Mouse (Mus musculus) liver, adult 2 months (tissue): ENCODE results near the gene Ccnh. TPM values are rescaled to one million over a fixed set of nuclear protein-coding genes. Genes with fewer than 3 reads are reported as not detected.

Experiments
- DNase-seq: peaks from one replicate; pipeline ENCODE4 v3.0.0-alpha.2; 2011; ENCODE audit warnings: low read depth, low spot score; ENCODE audit errors: extremely low read depth
- H3K27ac ChIP-seq: fragments of 200-500 bp; replicated peaks from 2 replicates; pipeline ENCODE4 v1.5.1; 2012; ENCODE audit warnings: low read depth, mild to moderate bottlenecking, control low read depth, inconsistent platforms, low read length; ENCODE audit not compliant: insufficient read depth
- H3K27me3 ChIP-seq: fragments of 200-500 bp; 2 replicates; pipeline ENCODE4 v1.6.1; 2012; ENCODE audit warnings: mild to moderate bottlenecking, moderate library complexity, low read length, inconsistent platforms; ENCODE audit not compliant: control insufficient read depth, insufficient read depth
- H3K36me3 ChIP-seq: fragments of 200-500 bp; 2 replicates; pipeline ENCODE4 v1.6.1; 2012; ENCODE audit warnings: low read length, inconsistent platforms; ENCODE audit not compliant: control insufficient read depth, insufficient read depth
- H3K4me1 ChIP-seq: fragments of 200-500 bp; 2 replicates; pipeline ENCODE4 v1.6.1; 2011; ENCODE audit warnings: low read length; ENCODE audit not compliant: control insufficient read depth, insufficient read depth
- H3K4me3 ChIP-seq: fragments of 200-500 bp; 2 replicates; pipeline ENCODE4 v1.5.1; 2011; ENCODE audit warnings: low read depth, mild to moderate bottlenecking, control low read depth, low read length, moderate library complexity; ENCODE audit not compliant: insufficient read depth
- H3K79me2 ChIP-seq: fragments of 200-500 bp; 2 replicates; pipeline ENCODE4 v1.6.1; 2012; ENCODE audit warnings: inconsistent platforms, mild to moderate bottlenecking, low read length, moderate library complexity; ENCODE audit not compliant: control insufficient read depth, insufficient read depth
- H3K9ac ChIP-seq: fragments of 200-500 bp; 2 replicates; pipeline ENCODE4 v1.6.1; 2012; ENCODE audit warnings: low read depth, mild to moderate bottlenecking, control low read depth, inconsistent platforms, low read length
- CTCF ChIP-seq: fragments of 200-500 bp; IDR thresholded peaks from 2 replicates; pipeline ENCODE4 v1.5.1; 2011; ENCODE audit warnings: low read depth, low read length, control low read depth
- POLR2A ChIP-seq: fragments of 200-500 bp; IDR thresholded peaks from 2 replicates; pipeline ENCODE4 v1.6.1; 2011; ENCODE audit warnings: low read length, control low read depth; ENCODE audit not compliant: insufficient read depth; ENCODE audit errors: extremely low read depth
- WGBS: fragments of 180-500 bp; shearing (Covaris S2); methylation state at CpG from one replicate; pipeline ENCODE4 v1.1.7; 2018; 5-methylcytosine and 5-hydroxymethylcytosine counted together
- polyA plus RNA-seq: library from polyadenylated mRNA; depleted of rRNA; stranded (reverse); fragments of >200 nt; gene quantifications from 2 replicates; pipeline ENCODE4 v1.2.3, GENCODE M21; 2012
- total RNA-seq: library from RNA; depleted of rRNA; stranded (reverse); fragments of >200 nt; gene quantifications from 2 replicates; pipeline ENCODE4 v1.2.3, GENCODE M21; 2014

Ccnh gene
- total and polyA plus RNA-seq, 2 experiments: 15.5 to 18.1 TPM

DNA sequence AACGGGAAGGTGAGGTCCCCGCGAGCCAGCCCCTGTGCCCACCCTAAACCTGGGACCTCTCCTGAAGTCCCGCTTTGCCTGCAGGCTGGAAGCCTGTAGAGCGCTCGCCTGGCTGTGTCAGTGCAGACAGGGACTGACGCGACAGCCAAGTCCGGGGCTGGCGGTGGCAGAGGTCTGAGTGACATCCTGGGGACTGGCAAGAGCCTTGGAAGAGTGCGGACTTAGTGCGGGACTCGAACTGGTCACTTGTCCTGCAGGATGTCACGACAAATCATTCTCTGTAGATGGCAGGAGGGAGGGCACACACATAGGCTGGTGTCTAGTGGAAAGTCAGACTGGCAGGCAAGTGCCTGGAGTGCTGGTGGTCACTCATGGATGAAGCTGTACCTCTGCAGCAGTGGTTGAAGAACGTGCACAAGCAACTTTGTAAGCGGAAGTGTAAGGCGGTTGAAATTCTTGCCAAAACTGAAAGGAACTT is 475 bp downstream of the Ccnh start:
- DNase-seq: peak; percentile 50
- TF ChIP-seq CTCF (no peak), POLR2A (no peak)
- Histone ChIP-seq H3K79me2 (peaks cover 8% of the 10 kb centered on the region; the same call in 1 of the 2 replicates), H3K27me3 (no peaks in the 10 kb centered on the region), H3K4me1 (no peaks in the 10 kb centered on the region; the same call in 1 of the 2 replicates), H3K4me3 (peak overlapping the region; percentile 67), H3K9ac (peak overlapping the region; percentile 74), H3K36me3 (peaks cover 6% of the 10 kb centered on the region; the same call in 1 of the 2 replicates), H3K27ac (peak overlapping the region; percentile 11)
- WGBS: under 1% methylated on average over 17 of the region's 17 CpGs

DNA sequence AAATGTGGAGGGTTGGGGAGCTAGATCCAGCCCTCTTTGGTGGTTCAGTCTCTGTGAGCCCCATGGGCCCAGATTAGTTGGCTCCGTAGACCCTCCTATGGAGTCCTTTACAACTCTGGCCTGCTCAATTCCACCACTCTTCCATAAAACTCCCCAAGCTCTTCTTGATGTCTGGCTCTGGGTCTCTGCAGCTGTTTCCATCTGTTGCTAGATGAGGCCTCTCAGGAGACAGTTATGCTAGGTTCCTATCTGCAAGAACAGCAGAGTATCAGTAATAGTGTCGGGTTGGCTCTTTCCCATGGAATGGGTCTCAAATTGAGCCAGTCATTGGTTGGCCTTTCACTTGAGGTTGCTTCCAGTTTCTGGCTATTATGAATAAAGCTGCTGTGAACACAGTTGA is 2.0 kb downstream of the Ccnh start:
- Histone ChIP-seq H3K4me3 (no peak overlapping the region), H3K27me3 (no peaks in the 10 kb centered on the region), H3K4me1 (no peaks in the 10 kb centered on the region; the same call in 1 of the 2 replicates), H3K79me2 (peaks cover 8% of the 10 kb centered on the region; the same call in 1 of the 2 replicates), H3K36me3 (peaks cover 6% of the 10 kb centered on the region; the same call in 1 of the 2 replicates), H3K9ac (no peak overlapping the region), H3K27ac (no peak overlapping the region)
- TF ChIP-seq POLR2A: no peak
- no peak for TF ChIP-seq CTCF
- DNase-seq: no peak
- 100% methylated on average over 2 of the region's 2 CpGs for whole genome bisulfite sequencing

DNA sequence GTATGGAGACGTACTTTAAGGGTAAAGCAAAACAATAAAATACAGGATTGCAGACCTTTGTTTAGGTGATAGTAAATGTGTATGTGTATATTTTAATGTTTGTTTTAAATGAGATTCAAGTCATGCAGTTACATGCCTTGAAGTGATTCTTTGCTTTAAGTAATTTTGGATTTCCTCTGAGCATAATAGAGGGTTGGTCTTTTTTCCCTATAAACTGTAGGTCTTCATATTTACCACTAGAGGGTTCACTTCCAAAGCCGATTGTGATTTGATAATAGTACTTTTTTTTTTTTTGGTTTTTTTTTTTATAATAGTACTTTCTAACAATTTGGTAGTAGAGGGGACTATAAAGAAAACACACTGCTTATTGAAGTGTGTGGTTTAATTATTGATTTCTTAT is 18.3 kb downstream of the Ccnh start:
- no peaks in the 10 kb centered on the region; the same call in 1 of the 2 replicates for H3K79me2 ChIP-seq
- WGBS: 67% methylated on average over 2 of the region's 2 CpGs
- peaks cover 17% of the 10 kb centered on the region for H3K36me3 ChIP-seq
- TF ChIP-seq CTCF (no peak), POLR2A (no peak)
- H3K4me3 ChIP-seq: no peak overlapping the region
- H3K9ac ChIP-seq: no peak overlapping the region
- peak; percentile 7 for DNase-seq
- no peak overlapping the region for H3K27ac ChIP-seq
- H3K27me3 ChIP-seq: no peaks in the 10 kb centered on the region
- H3K4me1 ChIP-seq: peaks cover 5% of the 10 kb centered on the region; the same call in 1 of the 2 replicates

DNA sequence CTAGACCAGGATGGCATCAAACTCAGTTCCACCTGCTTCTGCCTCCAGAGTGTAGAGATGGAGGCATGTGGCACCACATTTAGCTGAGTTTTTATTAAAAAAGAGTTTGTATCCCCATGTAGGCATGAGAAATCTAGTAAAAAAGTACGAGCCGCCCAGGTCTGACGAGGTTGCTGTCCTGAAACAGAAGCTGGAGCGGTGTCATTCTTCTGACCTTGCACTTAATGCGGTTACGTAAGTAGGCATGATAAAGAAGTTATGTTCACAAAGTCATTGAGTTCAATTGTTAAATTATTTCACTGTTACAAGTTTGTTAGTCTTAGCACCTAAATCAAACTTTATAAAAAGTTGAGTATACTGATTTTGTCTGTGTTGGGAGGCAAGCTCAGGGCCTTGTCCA is 19.4 kb downstream of the Ccnh start:
- Histone ChIP-seq H3K79me2 (no peaks in the 10 kb centered on the region; the same call in 1 of the 2 replicates), H3K9ac (no peak overlapping the region), H3K4me3 (no peak overlapping the region), H3K27ac (no peak overlapping the region), H3K27me3 (no peaks in the 10 kb centered on the region), H3K4me1 (peaks cover 5% of the 10 kb centered on the region; the same call in 1 of the 2 replicates), H3K36me3 (peaks cover 19% of the 10 kb centered on the region)
- 59% methylated on average over 6 of the region's 6 CpGs for whole genome bisulfite sequencing
- no peak for TF ChIP-seq POLR2A
- TF ChIP-seq CTCF: no peak
- peak; percentile 34 for DNase-seq

DNA sequence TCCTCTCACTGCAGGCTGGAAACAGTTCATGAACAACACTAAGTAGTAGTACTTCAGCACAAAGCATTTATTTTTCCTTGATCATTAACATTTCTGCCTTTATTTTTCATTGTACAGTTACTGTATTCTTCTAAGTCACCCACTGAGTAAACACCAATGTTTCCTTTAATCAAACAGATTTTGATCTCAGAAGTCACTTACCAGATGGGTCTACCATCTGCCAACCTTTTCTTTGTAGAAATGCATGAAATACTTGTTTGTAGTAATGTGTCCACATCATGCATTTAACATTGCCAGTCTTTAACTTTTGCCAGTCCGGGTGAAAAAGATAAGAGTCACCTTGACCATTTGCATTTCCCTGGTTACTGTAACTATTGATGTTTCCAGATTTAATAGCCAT is 21.1 kb downstream of the Ccnh start:
- no peak overlapping the region for H3K9ac ChIP-seq
- H3K27me3 ChIP-seq: no peaks in the 10 kb centered on the region
- peak; percentile 12 for DNase-seq
- no peak overlapping the region for H3K4me3 ChIP-seq
- 14% methylated on average over 1 of the region's 1 CpGs for WGBS
- no peak for TF ChIP-seq CTCF
- TF ChIP-seq POLR2A: no peak
- no peaks in the 10 kb centered on the region; the same call in 1 of the 2 replicates for H3K79me2 ChIP-seq
- peaks cover 5% of the 10 kb centered on the region; the same call in 1 of the 2 replicates for H3K4me1 ChIP-seq
- peaks cover 24% of the 10 kb centered on the region for H3K36me3 ChIP-seq
- no peak overlapping the region for H3K27ac ChIP-seq

DNA sequence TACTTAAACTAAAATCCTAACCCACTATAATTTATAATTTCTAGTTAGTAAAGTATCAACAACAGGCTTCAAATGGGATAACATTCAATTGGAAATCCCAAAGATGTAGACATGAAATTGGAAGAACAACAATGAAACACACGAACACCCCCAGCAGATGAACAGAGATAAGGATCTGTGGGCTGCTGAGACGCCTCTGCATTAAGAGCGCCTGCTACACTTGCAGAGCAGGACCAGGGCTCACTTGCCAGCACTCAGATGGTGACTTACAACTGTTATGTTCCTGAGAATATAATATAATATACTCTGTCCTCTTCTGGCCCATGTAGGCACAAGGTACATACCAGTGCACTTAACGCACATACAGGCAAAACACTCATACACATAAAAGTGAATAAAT is 29.4 kb downstream of the Ccnh start:
- DNase-seq: no peak
- no peaks in the 10 kb centered on the region for H3K79me2 ChIP-seq
- H3K27me3 ChIP-seq: no peaks in the 10 kb centered on the region
- no peak overlapping the region for H3K27ac ChIP-seq
- no peak overlapping the region for H3K9ac ChIP-seq
- H3K36me3 ChIP-seq: peaks cover 32% of the 10 kb centered on the region
- TF ChIP-seq POLR2A: no peak
- TF ChIP-seq CTCF: no peak
- no peaks in the 10 kb centered on the region for H3K4me1 ChIP-seq
- no peak overlapping the region for H3K4me3 ChIP-seq
- 87% methylated on average over 4 of the region's 4 CpGs for WGBS
